Mouse (Mus musculus) heart, embryonic 13.5 days (tissue): ENCODE measurements around the gene Dqx1. TPM values are rescaled to one million over a fixed set of nuclear protein-coding genes. Genes with fewer than 3 reads are reported as not detected.

ENCODE experiments used
- ATAC-seq: fragments of 200-750 bp; cut with Nextera tagmentation; 2 replicates; pipeline ENCODE4 v1.8.0; 2017; ENCODE audit warnings: moderate TSS enrichment; ENCODE audit not compliant: insufficient number of reproducible peaks, low FRiP score, low TSS enrichment; ENCODE audit errors: extremely low read depth
- H3K27ac ChIP-seq: fragments of 300-500 bp; sonication (generic); replicated peaks from 2 replicates; pipeline ENCODE4 v1.5.1; 2015; ENCODE audit warnings: moderate library complexity, mild to moderate bottlenecking, inconsistent platforms
- H3K27me3 ChIP-seq: fragments of 300-500 bp; sonication (generic); replicated peaks from 2 replicates; pipeline ENCODE4 v1.6.1; 2015; ENCODE audit warnings: mild to moderate bottlenecking, inconsistent platforms
- H3K36me3 ChIP-seq: fragments of 300-500 bp; sonication (generic); 2 replicates; pipeline ENCODE4 v1.6.1; 2015; ENCODE audit warnings: mild to moderate bottlenecking, inconsistent platforms
- H3K4me1 ChIP-seq: fragments of 300-500 bp; sonication (generic); 2 replicates; pipeline ENCODE4 v1.6.1; 2015; ENCODE audit warnings: inconsistent platforms
- H3K4me2 ChIP-seq: fragments of 300-500 bp; sonication (generic); 2 replicates; pipeline ENCODE4 v1.6.1; 2015; ENCODE audit warnings: inconsistent platforms, mild to moderate bottlenecking, moderate library complexity
- H3K4me3 ChIP-seq: fragments of 300-500 bp; sonication (generic); 2 replicates; pipeline ENCODE4 v1.5.1; 2015; ENCODE audit warnings: moderate library complexity, mild to moderate bottlenecking, inconsistent platforms
- H3K9ac ChIP-seq: fragments of 300-500 bp; sonication (generic); 2 replicates; pipeline ENCODE4 v1.6.1; 2015; ENCODE audit warnings: inconsistent platforms, mild to moderate bottlenecking, moderate library complexity
- H3K9me3 ChIP-seq: fragments of 300-500 bp; sonication (generic); 2 replicates; pipeline ENCODE4 v1.6.1; 2016; ENCODE audit warnings: inconsistent platforms
- WGBS: fragments of 180-500 bp; shearing (Covaris S2); methylation state at CpG from one replicate; pipeline ENCODE4 v1.1.7; 2015; ENCODE audit warnings: mixed read lengths; 5-methylcytosine and 5-hydroxymethylcytosine counted together
- polyA plus RNA-seq: library from polyadenylated mRNA; unstranded; fragments of >200 nt; fragmentation: Nextera tagmentation; extraction: Ambion mirVana; gene quantifications from 2 replicates; pipeline ENCODE4 v1.2.1, GENCODE M21; 2015

Dqx1 gene
- polyA plus RNA-seq, 1 experiment from 2014 or later: 0.41 TPM

GRCm38 (mm10) chr6:83033249-83034185, 24.1 kb upstream of the Dqx1 start, which contains the start of the genes Dok1 and Loxl3:
Gene Dok1, minus strand, starts transcription at chr6:83033471.
Gene Loxl3, plus strand, starts transcription at chr6:83034173.
- Histone ChIP-seq H3K9me3 (no peaks in the 10 kb centered on the region), H3K9ac (peak within 1 kb of the TSS; percentile 83), H3K4me2 (peak within 1 kb of the TSS; percentile 87), H3K36me3 (peaks cover 8% of the 10 kb centered on the region; the same call in 1 of the 2 replicates), H3K4me3 (peak within 1 kb of the TSS; percentile 77), H3K27me3 (peaks cover 78% of the 10 kb centered on the region), H3K27ac (peak within 1 kb of the TSS; percentile 90), H3K4me1 (peaks cover 53% of the 10 kb centered on the region)
- peak; percentile 64; the same call in 1 of the 2 replicates for ATAC-seq
- under 1% methylated on average over 51 of the region's 51 CpGs for WGBS

- H3K9me3 ChIP-seq: no peaks in the 10 kb centered on the region
- peaks cover 8% of the 10 kb centered on the region; the same call in 1 of the 2 replicates for H3K36me3 ChIP-seq
- H3K4me1 ChIP-seq: peaks cover 58% of the 10 kb centered on the region
- WGBS: 34% methylated on average over 5 of the region's 5 CpGs
- H3K4me3 ChIP-seq: peak overlapping the region; percentile 77
- H3K9ac ChIP-seq: peak overlapping the region; percentile 83
- H3K27ac ChIP-seq: peak overlapping the region; percentile 90
- H3K27me3 ChIP-seq: peaks cover 68% of the 10 kb centered on the region
- no peak for ATAC-seq
- H3K4me2 ChIP-seq: peak overlapping the region; percentile 87
Observed at GRCm38 (mm10) chr6:83034463-83035055, 23.1 kb upstream of the Dqx1 start.

- Histone ChIP-seq H3K27ac (no peak overlapping the region), H3K9me3 (no peaks in the 10 kb centered on the region), H3K36me3 (no peaks in the 10 kb centered on the region), H3K27me3 (peaks cover 62% of the 10 kb centered on the region), H3K4me3 (no peak overlapping the region), H3K4me2 (no peak overlapping the region), H3K9ac (no peak overlapping the region), H3K4me1 (peaks cover 36% of the 10 kb centered on the region)
- no peak for ATAC-seq
- 62% methylated on average over 8 of the region's 8 CpGs for WGBS
Observed at GRCm38 (mm10) chr6:83037188-83037587, 20.5 kb upstream of the Dqx1 start.

GRCm38 (mm10) chr6:83038496-83039012, 19.1 kb upstream of the Dqx1 start:
- 13% methylated on average over 24 of the region's 24 CpGs for WGBS
- Histone ChIP-seq H3K9ac (peak overlapping the region; percentile 62), H3K4me3 (peak overlapping the region; percentile 35), H3K4me1 (peaks cover 35% of the 10 kb centered on the region), H3K36me3 (no peaks in the 10 kb centered on the region), H3K4me2 (peak overlapping the region; percentile 67), H3K27me3 (peaks cover 70% of the 10 kb centered on the region), H3K27ac (0 out of 2 replicates have a peak overlapping the region, but pooled peaks have one; percentile 17), H3K9me3 (no peaks in the 10 kb centered on the region)
- no peak; the same call in 1 of the 2 replicates for ATAC-seq

- H3K9ac ChIP-seq: no peak overlapping the region
- H3K27ac ChIP-seq: no peak overlapping the region
- 74% methylated on average over 5 of the region's 5 CpGs for WGBS
- peaks cover 32% of the 10 kb centered on the region for H3K4me1 ChIP-seq
- no peak overlapping the region for H3K4me2 ChIP-seq
- no peaks in the 10 kb centered on the region for H3K36me3 ChIP-seq
- ATAC-seq: no peak
- no peaks in the 10 kb centered on the region for H3K9me3 ChIP-seq
- no peak overlapping the region for H3K4me3 ChIP-seq
- peaks cover 59% of the 10 kb centered on the region for H3K27me3 ChIP-seq
Observed at GRCm38 (mm10) chr6:83040601-83041000, 17.0 kb upstream of the Dqx1 start.

GRCm38 (mm10) chr6:83043561-83043960, 14.1 kb upstream of the Dqx1 start:
- Histone ChIP-seq H3K4me1 (peaks cover 26% of the 10 kb centered on the region), H3K9ac (no peak overlapping the region), H3K36me3 (no peaks in the 10 kb centered on the region), H3K27me3 (peaks cover 51% of the 10 kb centered on the region), H3K27ac (peak overlapping the region; percentile 75), H3K4me2 (no peak overlapping the region; the same call in 1 of the 2 replicates), H3K9me3 (no peaks in the 10 kb centered on the region), H3K4me3 (no peak overlapping the region)
- WGBS: 56% methylated on average over 6 of the region's 6 CpGs
- no peak for ATAC-seq

GRCm38 (mm10) chr6:83043993-83044392, 13.7 kb upstream of the Dqx1 start:
- peaks cover 55% of the 10 kb centered on the region for H3K27me3 ChIP-seq
- 0 out of 2 replicates have a peak overlapping the region, but pooled peaks have one; percentile 37 for H3K9ac ChIP-seq
- 0 out of 2 replicates have a peak, but pooled peaks have one; percentile 2 for ATAC-seq
- no peak overlapping the region for H3K4me3 ChIP-seq
- WGBS: 75% methylated on average over 5 of the region's 5 CpGs
- peaks cover 22% of the 10 kb centered on the region for H3K4me1 ChIP-seq
- H3K27ac ChIP-seq: peak overlapping the region; percentile 75
- no peaks in the 10 kb centered on the region for H3K9me3 ChIP-seq
- peak overlapping the region; percentile 16; the same call in 1 of the 2 replicates for H3K4me2 ChIP-seq
- no peaks in the 10 kb centered on the region for H3K36me3 ChIP-seq

GRCm38 (mm10) chr6:83044742-83045141, 12.9 kb upstream of the Dqx1 start:
- peak; percentile 70 for ATAC-seq
- Histone ChIP-seq H3K4me2 (peak overlapping the region; percentile 16), H3K9me3 (no peaks in the 10 kb centered on the region), H3K4me1 (peaks cover 22% of the 10 kb centered on the region), H3K9ac (no peak overlapping the region), H3K36me3 (no peaks in the 10 kb centered on the region), H3K4me3 (no peak overlapping the region), H3K27ac (peak overlapping the region; percentile 75), H3K27me3 (peaks cover 62% of the 10 kb centered on the region)
- 24% methylated on average over 9 of the region's 9 CpGs for WGBS

GRCm38 (mm10) chr6:83049367-83049766, 8.3 kb upstream of the Dqx1 start:
- Histone ChIP-seq H3K4me2 (no peak overlapping the region), H3K27ac (no peak overlapping the region), H3K9ac (no peak overlapping the region), H3K4me3 (no peak overlapping the region), H3K36me3 (peaks cover 22% of the 10 kb centered on the region), H3K9me3 (no peaks in the 10 kb centered on the region), H3K27me3 (peaks cover 35% of the 10 kb centered on the region), H3K4me1 (peaks cover 24% of the 10 kb centered on the region)
- no peak for ATAC-seq
- WGBS: 66% methylated on average over 10 of the region's 10 CpGs

GRCm38 (mm10) chr6:83053136-83053960, 4.3 kb upstream of the Dqx1 start:
- no peaks in the 10 kb centered on the region for H3K9me3 ChIP-seq
- ATAC-seq: no peak
- peak overlapping the region; percentile 84 for H3K4me3 ChIP-seq
- peak overlapping the region; percentile 86 for H3K9ac ChIP-seq
- peaks cover 45% of the 10 kb centered on the region for H3K36me3 ChIP-seq
- peak overlapping the region; percentile 82 for H3K27ac ChIP-seq
- peak overlapping the region; percentile 97 for H3K4me2 ChIP-seq
- 2% methylated on average over 26 of the region's 26 CpGs for WGBS
- peaks cover 27% of the 10 kb centered on the region for H3K4me1 ChIP-seq
- H3K27me3 ChIP-seq: peaks cover 19% of the 10 kb centered on the region
